Mouse (Mus musculus): ENCODE measurements around the gene S100a6. TPM values are rescaled to one million over a fixed set of nuclear protein-coding genes. Genes with fewer than 3 reads are reported as not detected.

The S100a6 gene
- 100 to 1,000 TPM; 291 to 360 TPM for polyA plus RNA-seq (2017; shearing (Covaris generic))

DNA sequence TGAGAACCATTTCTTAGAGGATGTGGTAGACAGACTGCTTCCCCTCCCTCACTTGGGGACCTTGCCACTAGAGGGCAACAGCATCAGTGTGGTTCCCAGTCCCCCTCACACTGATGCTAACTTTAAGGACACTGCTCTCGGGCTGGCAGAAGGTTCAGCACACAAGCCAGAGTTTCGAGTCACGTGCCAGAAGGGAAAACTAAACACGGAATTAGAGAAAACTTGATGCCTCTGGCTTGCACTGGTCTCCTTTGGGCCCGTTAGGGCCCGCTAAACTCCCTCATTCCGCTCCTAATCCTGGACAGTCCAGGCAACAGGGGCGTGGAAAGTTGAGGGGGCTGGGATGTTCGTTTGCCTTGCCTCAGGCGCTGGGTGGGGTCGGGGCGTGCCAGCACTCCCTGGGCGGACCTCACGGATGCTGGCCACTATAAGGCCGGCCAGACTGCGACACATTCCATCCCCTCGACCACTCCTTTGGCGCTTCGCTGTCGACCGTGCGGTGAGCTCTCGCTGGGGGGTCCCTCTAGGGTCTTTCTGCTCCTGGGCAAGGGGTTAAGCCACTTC lies at the start of gene S100a6:
TSS of gene S100a6 (plus strand) at position 155 of the 564 bp plus-strand sequence.
- peak; percentile 89 for ATAC-seq

DNA sequence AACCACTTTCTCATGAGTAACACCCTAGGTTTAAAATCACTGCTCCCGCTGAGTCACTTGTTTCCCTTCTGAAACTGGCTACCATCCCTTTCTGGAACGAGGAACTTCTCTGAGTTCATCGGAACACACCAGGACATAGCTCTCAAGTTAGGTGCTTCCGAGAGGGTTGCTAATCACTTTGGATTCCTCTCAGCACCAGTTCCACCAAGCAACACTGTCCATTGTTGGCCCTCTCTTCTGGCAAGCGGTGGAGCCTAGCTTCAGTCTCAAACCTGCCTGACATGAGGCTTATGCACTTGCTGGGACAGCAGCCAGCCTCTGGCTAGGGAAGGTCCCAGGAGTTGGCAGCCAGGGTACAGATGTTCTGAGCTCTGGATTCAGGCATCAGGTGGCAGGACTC lies 38.0 kb upstream of the S100a6 start:
- ATAC-seq, result no peak

DNA sequence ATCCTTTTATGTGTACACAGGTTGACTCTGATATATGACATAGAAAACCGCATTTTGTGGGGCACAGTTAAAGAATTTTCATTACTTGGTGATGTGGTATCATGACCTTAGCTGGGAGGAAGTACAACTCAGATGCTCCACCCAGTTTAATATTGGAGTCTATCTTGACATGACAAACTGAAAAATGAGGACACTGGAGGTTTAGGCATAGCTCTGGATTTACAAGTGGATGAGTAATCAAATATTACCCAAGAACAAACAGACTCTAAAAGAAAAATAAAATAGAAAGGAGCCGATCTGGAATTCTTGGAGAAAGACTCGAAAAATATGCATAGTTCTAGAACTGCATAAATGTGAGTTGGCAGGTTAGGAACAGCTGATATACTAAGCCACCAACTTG lies 37.4 kb upstream of the S100a6 start:
- ATAC-seq, result no peak

DNA sequence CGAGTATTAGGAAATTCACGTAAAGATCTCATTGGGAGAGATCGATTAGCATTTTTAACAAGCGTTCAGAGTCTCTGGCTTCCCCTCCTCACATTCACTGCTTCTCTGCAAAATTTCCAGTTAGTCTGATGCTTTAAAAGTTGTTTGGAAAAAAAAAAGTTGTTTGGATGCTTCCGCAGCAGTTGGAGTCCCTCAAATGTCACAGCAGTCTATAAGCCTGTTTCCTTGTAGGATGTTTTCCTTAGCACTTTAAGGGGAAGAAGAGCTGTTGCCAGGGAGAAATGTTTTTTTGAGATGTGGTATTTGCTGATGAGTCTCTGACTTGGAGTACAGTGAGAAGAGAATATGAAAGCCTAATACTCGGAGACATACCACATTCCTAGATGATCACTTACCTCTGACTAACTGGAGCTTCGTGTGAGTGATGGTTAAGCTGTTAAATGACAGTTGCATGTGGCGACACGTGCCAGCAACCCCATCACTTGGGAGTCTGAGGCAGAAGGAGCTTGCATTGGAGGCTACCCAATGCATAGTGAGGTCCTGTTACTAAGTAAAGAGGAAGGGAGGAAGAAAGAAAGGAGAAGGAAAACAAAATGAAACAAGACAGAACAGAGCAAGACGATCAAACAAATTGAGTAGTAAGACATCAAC lies 36.2 kb upstream of the S100a6 start:
- ATAC-seq, result no peak

DNA sequence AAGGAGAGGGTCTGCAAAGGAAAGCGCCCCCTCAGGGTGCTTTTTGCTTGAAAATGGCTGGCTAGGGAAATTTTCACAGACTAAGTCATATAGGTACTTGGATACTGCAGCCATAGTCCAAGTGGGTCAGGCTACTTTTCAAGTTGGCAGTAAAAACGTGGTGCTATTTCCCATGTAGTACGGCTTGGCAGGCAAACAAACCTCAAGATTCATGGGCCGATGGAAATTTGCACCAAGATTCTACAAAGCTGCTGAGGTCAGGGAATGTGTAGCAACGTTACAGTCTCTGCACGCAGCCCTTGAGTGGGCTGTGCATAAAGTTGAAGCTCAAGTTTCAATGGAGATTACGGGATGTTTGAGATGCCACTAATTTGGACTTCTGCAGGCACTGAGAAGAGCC lies 33.2 kb upstream of the S100a6 start:
- no peak for ATAC-seq

DNA sequence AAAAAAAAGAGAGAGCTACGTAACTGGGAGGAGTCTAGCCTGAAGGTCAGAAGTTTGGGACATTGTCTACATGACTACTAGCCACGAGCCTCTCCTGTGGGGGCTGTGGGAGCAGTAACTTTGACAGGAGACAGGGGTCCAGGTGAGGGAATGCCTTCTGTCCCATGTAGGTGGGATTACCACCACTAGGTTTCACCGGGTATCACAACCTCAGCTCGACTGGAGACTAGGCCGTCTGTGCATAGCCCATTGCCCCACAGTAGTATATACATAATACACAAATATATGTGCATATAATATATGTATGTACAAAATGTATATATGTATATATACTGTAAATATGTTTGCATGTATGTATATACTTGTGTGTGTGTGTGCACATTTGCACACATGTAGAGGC lies 31.5 kb upstream of the S100a6 start:
- ATAC-seq, result no peak

DNA sequence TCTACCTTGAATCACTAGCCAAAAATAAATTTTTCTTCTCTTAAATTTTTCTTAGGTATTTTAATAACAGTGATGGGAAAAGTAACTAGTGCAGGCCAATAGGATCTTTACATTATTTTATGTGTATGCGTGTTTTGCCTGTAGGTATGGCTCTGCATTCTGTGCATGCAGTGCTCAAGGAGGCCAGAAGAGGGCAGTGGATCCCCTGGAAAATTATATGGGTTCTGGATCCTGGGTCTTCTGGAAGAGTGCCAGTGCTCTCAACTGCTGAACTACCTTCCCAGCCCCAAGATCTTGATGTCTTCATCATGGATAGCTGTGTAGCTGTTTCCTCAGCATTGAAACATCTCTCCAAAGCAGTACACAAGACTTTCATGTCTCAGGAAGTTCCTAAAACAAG lies 30.5 kb upstream of the S100a6 start:
- ATAC-seq, result no peak

DNA sequence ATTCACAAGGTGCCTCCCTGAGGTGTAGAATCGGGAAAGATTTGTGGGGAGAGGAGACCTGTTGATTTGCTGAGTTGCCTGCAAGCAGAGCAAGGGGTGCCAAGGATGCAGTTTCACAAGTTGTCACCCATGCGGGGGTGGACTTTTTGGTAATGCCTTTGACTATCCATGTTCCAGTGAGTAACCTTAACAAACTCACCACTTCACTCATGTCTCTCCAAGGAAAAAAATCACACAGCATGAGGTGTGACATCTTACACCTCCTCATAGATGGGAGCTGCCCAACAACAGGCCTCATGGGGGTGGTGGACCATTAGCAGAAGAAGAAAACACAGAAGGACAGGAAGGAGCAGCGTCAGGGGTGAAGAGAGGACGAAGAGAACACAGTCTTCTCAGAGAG lies 30.1 kb upstream of the S100a6 start:
- ATAC-seq, result no peak

DNA sequence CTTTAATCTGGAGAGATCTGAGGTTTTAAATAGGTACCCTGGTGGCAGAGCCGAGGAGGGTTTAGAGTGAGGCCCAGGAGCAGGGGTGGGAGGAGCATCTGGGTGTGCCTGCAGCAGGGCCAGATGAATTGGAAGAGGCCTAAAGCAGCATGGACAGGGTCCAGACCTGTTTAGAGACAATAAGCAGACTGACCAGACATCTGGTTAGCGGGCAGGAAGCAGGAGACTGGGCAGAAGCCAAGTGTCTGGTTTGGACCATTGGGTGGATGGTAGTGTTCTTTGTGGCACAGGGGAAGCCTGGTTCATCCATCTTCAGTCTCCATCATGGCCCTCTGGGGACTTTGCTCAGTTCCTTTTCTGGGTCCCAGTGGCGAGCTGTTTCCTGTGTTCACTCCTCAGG lies 28.8 kb upstream of the S100a6 start:
- ATAC-seq, result no peak

DNA sequence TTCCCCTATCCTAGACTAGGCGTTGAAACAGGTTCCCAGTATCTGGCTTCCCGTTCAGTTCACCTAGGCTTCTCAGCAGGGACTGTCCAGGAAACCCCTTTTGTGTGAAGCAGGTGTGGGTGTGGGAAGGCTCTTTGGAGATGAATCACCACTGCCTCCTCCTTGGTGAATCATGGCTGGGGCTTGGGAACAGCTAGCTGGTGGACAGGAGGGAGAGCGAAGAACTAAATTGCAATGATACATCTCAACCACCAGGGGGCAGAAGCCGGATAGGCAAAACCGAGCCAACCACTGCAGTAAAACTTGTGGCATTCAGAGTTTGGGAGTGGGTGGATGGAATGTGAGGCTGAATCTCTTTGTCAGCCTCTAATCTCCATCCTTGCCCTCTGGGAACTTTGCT lies 27.1 kb upstream of the S100a6 start:
- no peak for ATAC-seq

DNA sequence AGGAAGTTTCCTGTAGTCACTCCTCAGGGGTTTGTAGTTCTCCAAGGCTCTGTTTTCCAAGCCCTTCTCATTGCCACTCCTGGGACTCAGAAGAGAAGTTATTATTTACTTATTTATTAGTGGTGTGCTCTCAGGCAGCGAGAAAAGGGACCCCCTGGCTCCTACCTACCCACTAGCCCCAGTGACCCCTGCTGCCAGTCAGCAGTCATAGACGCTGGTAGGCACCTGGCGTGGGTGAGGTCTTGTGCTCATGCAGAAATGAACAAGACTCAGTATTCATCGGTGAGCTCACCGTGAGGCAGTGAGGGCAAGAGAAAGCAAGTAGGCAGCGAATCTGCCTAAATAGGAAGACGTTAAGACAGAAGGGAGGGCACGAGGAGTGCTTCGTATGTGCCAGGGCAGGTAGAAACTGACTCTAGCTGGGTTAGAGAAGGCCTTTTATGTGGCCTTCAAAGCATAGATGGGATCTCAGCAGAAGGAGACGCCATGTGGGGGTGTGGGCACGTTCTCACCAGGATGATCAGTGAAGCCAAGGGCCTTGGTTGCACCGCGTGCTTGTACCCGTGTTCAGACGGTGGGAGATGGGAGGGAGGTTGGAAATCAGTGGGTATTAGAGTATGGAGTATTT lies 26.6 kb upstream of the S100a6 start:
- ATAC-seq, result no peak

DNA sequence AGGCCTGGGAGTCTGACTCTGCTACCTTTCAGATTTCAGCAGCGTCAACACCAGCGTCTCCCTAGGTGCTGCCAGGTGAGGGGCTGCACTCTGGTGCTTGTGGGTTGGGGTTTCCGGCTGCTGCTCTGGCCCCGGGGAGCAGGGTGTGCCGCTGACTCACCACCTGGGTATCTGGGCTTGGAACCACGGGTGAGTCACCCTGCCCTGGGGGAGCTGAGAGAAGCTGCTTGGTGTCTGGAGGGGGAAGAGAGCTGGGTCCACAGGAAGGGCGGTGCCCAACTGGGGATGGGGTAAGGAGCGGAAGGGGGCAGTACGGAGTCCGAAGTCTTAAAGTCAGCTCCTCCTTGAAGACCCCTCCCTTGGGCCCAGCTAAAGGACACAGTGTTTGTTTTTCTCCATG lies 25.8 kb upstream of the S100a6 start:
- ATAC-seq, result peak; percentile 84

DNA sequence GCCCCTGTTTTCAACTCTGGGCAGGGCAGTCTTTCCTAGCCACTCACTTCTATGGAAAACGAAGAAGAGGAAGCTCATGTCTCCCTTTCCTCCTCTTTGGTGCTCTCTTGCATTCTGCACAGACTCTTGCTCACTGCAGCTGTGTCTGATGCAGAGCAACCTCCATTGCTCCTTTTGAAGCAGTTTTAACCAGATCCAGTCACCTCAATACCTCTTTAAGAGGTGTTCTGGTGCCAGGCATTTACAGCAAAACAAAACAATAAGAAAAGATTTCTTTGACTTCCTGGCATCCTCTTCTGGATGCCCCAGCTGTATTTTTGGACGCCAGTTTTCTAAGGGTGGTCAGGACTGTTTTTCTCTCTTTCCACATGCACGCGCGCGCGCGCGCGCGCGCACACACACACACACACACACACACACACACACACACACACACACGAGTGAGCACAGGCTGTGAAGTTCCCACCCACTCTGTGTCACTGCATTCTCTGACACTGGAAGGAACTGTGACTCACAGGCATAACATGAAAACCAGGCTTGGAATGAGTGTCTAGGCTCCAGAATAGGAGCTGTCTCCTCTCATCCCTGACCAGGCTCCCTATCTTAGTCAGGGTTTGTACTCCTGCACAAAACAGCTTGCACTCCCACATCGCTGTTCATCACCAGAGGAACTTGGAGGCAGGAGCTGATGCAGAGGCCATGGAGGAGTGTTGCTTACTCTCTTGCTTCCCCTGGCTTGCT lies 25.2 kb upstream of the S100a6 start:
- ATAC-seq, result peak; percentile 18

DNA sequence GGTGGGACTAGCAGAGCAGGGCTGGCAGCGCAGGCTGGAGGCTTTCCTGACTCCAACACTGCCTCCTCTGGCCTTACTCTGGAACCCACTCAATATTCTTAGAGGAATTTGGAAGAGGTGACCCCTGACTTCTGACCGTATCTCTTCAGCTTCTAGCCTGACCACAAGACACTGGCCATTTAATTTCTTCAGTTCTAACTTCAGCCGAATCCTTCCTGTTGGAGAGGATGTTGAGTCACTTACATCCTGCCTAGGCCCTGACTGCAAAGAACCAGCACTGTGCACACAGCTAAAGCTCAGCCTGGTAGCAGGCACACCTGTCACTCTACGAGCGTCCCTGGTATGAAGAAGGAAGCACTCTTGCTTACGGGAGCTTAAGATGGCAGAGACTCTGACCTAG lies 23.3 kb upstream of the S100a6 start:
- ATAC-seq, result peak; percentile 65

DNA sequence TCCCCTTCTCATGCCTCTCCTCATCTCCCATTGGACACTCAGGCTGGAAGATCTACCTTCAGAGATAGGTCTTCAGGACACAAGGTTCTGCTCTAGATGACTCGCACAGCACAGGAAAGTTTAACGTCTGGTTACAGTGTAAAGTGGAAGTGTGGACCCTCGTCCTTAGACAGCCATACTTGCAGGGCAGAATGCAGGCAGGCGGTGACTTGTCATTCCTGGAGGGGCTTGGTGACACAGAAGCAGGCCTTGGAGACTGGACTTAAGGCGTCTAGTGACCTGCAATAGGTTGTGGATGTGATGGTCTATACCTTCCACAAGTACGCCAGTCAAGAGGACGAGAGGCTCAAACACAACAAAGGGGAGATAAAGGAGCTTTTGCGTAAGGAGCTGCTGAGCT lies 22.7 kb upstream of the S100a6 start, which contains the start of gene S100a2:
TSS of gene S100a2 (plus strand) at position 301 of the 400 bp plus-strand sequence.
- no peak for ATAC-seq

DNA sequence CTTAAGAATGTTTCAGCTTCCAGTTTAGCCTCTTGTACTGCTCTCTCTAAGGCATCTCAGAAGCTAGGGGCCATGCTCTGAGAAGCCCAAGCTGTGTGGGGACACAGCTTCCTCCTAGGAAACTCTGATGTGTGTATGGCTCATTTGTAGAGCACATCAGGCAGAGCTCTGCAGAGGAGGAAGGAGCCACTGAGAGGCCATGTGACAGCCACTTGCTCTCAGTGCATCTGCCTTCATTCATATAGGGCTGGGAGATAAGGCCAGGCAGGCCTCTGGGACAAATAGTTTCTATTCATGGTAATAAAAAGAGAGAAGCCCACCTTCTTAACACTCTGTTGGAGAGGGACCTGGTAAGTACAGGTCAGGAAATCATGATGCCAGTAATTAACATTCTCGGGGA lies 18.2 kb upstream of the S100a6 start:
- ATAC-seq, result no peak

DNA sequence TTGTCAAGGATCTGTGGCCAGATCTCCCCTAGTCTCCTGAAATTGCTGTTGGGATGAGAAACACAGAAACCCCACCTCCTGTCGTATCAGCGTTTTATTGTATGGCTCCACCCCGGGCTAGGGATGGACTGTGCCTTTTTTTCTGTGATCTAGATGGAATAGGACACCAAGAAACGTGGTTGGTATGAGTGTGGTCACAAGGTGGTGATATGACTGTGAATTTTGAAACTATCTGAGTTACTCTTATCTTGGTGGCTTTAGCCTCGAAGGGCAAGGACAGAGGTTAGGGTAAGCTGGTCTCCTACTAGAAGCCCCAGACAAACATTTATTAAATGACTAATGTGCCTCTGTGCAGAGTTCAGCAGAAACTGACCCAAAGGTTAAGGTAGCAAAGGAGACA lies 17.1 kb upstream of the S100a6 start:
- ATAC-seq, result no peak

DNA sequence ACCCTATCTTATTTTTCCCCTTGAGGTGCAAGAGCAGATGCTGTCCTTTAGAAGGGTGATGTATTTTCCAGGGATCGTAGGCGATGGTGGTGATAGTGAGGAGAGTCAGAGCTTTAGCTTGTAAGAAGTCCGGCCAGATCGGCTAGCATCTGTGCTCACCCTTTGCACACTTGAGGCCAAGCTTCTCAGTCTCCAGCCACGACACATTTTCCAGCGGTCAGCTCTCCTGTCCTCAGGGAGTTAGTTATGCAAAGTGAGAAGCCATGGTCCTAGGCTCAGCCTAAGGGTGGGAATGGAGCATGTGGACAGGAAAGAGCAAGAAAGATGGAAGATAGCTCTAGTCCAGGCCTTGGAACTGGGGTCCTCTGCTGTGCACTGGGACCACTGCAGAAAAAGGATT lies 15.9 kb upstream of the S100a6 start:
- ATAC-seq, result no peak

DNA sequence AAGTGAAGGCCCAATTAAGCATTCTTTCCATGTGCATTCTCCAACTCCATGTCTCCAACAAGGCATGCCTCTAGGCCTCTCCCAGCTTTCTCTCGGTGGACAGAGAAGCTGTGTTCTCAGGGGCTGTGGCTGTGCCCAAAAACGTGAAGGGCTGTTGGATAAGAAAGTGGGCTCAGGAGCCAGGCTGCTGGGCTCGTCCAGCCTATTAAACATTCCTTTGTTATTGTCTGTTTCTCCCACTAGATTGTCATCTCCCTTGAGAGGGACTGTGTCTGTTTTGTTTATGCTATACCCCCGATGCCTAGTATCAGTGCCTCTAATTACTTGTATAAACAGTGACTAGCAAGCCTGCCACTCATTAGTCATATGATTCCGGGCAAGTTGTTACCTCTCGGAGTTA lies 14.9 kb upstream of the S100a6 start:
- no peak for ATAC-seq

DNA sequence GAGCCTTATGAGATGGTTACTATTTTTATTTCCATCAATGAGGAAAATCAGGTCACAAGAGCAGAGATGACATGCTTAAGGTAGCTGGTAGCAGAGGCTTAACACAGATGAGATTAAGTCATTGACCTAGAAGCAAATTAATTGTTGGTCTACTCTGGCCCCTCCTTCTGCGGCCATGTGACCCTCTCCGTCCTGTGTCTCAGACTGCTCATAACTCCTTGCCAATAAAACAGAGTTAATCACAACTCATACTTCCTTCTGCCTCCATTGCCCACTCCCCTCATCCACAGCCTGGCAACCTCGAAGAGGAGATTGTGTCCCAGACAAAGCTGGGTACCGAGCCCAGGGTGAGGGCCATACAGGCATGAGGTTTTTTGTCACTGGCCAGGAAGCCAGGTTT lies 14.5 kb upstream of the S100a6 start:
- no peak for ATAC-seq

DNA sequence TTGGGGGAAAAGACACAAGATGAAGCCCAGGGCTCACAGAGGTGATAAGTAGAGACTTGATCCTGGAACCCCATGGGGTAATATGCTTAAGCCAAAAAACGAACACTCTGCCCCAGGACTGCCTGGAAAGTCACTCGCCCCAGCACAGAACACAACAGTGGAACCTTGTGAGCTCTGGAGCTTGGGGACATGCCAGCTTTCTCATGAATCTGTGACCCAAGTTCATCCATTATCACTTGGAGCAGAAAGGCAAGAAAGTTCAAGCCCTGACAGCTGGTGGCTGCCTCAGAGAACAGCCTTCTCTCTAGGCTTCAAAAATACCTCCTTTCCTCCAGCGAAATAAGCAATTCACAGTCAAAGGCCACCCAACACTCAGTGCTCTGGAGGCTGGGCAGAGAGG lies 13.3 kb upstream of the S100a6 start:
- ATAC-seq, result no peak

DNA sequence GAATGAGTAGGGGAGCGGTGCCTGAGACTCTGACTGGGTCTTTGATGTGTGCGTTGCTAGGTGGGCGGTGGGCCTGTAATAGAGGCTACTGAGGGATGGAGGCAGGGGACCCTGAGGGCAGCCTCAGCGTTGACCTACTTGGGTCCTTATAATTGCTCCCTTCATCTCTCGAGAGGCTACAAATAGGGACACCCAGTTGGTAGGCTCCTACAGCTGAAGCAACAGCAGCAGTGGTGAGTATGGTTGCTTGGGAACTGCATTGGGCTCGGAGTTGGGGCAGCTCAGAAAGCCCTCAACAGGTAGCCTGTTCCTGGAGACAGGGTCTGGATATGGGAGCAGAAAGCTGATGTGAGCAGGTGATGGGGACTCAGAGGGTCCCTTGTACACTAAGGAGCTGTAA lies 12.6 kb upstream of the S100a6 start:
- ATAC-seq, result no peak

DNA sequence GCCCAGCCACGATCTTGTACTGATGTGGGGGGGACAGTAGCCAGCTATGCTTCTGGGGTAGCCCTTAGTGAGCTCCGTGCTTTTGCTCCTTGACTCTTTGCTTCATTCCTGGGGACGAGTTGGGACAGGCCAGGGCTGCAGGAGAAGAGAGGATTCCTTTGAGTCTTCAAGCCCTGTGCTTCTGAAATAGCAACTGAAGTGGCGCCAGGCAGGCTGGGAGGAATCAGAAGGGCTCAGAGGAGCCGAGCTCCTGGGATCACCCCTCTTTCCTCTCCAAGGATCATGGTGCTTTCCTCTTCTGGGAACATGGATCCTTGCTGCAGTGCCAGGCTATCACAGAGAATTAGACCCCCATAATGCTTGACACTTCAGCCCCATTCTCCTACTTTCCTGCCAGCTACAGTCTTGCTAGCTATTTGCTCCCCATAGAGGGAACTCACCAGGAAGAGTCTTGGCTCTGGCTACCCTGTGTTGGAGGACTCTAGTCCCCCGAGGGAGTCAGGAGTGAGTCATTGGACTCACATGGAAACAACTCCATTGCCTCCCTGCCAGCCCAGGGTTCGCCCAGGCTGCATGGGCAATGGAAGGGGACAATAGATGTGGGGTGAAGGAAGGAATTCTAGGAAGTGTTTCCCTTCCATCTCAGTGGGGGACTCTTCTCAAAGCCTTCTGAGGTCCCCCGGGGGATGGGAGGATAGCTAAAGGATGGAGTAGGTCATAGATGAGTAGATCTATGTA lies 12.1 kb upstream of the S100a6 start:
- ATAC-seq, result no peak
